Mouse (Mus musculus): ENCODE data around the gene Gclm. TPM values are rescaled to one million over a fixed set of nuclear protein-coding genes. Genes with fewer than 3 reads are reported as not detected.
"Not testable (repeated sequence)": the region's sequence is repeated elsewhere in the genome, so short reads cannot be mapped to it uniquely, and the experiment has no call there.

Gene Gclm
- total and polyA plus RNA-seq, 2 experiments from 2014 or later, result 27.7 to 51.2 TPM

DNA sequence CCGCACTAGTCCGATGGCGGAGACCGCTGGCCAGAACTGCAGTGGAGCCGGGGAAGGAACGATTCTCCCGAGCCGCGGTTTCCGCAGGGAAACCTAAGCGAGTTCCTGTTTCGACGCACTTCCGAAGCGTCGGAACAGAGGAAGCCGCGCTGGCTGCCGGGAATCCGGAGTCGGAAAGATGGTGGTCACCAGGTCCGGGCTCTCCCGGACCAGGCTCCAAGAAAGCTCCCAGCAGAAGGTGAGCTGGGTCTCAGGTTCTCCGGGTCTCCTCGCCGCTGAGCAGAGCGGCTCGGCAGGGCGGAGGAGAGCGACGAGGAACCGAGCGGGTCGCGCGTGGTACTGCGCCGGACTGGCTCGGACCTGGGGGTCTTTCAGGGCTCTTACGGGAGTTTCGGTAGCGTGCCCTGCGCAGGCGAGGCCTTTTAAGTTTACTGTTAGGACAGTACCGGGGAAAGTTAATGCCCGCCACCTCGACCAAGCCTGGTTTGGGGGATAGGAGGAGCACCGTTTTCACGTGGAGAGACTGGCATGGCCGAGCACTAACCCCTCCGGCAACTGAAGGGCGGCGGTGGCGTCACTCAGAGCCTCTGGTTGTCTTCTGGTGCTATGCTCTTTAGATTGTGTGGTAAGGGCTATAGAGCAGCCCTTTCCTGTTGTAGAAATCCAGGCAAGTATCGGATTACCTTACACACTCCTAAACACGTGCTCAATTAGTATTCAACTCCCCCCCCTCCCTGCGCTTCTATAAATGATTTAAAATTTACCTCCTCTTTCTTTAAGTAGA is 29.1 kb downstream of the Gclm start, which contains the start of gene Dnttip2:
Dnttip2 (plus strand) TSS at position 148 of the 784 bp plus-strand sequence.
- H3K9me3 ChIP-seq (ENCODE audit: low read length), result no peaks in the 10 kb centered on the region
- H3K4me1 ChIP-seq (ENCODE audit: insufficient read depth, low read length), result peaks cover 17% of the 10 kb centered on the region; the same call in 1 of the 2 replicates
- DNase-seq (ENCODE audit: low spot score) (peak; percentile 98), ATAC-seq (ENCODE audit: low FRiP score) (peak; percentile 94)
- peak within 1 kb of the TSS; percentile 87 for H3K4me2 ChIP-seq (ENCODE audit: low read depth, low read length, poor library complexity, severe bottlenecking)
- peak within 1 kb of the TSS; percentile 71 for H3K9ac ChIP-seq (replicated peaks; ENCODE audit: low read length, poor library complexity, severe bottlenecking)
- H3K27ac ChIP-seq (ENCODE audit: low read depth, low read length), result peak within 1 kb of the TSS; percentile 65
- H3K36me3 ChIP-seq (ENCODE audit: insufficient read depth, low read length), result peaks cover 27% of the 10 kb centered on the region
- TF ChIP-seq CTCF (IDR thresholded peaks at IDR 0.05), result no peak
- H3K27me3 ChIP-seq (ENCODE audit: insufficient read depth, low read length), result no peaks in the 10 kb centered on the region
- WGBS, result under 1% methylated on average over 57 of the region's 57 CpGs
- H3K4me3 ChIP-seq (ENCODE audit: low read depth, low read length), result peak within 1 kb of the TSS; percentile 79

- WGBS, result 79% methylated on average over 10 of the region's 10 CpGs
- Histone ChIP-seq H3K36me3 (ENCODE audit: insufficient read depth, low read length) (peaks cover 29% of the 10 kb centered on the region), H3K4me3 (ENCODE audit: low read depth, low read length) (peak overlapping the region; percentile 79), H3K9ac (replicated peaks; ENCODE audit: low read length, poor library complexity, severe bottlenecking) (peak overlapping the region; percentile 71; the same call in 1 of the 2 replicates), H3K4me1 (ENCODE audit: insufficient read depth, low read length) (peaks cover 17% of the 10 kb centered on the region; the same call in 1 of the 2 replicates), H3K9me3 (ENCODE audit: low read length) (no peaks in the 10 kb centered on the region), H3K4me2 (ENCODE audit: low read depth, low read length, poor library complexity, severe bottlenecking) (peak overlapping the region; percentile 87), H3K27ac (ENCODE audit: low read depth, low read length) (no peak overlapping the region), H3K27me3 (ENCODE audit: insufficient read depth, low read length) (no peaks in the 10 kb centered on the region)
- no peak for TF ChIP-seq CTCF (IDR thresholded peaks at IDR 0.05)
- no peak for DNase-seq (ENCODE audit: low spot score)
- ATAC-seq (ENCODE audit: low FRiP score), result no peak
Measured at GRCm38 (mm10) chr3:122275111-122275510, 29.8 kb downstream of the Gclm start.

DNA sequence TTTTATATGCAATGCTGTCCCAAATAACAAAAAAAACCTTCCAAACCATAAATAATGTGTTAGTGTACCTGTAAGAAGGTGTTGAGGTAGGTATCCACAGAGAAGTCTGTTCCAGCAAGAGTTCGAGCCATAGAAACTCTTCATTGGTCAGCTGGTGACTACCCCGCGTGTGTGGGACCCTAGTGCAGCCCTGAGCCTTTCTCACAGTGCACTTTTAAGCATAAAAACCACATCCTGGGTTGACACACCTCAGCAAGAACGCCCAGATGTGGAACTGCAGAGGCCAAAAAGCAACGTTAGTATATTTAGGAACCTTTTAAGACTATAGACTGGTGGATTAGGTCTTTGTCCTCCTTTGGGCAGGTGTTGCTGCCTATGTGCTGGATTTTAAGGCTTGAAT is 41.8 kb downstream of the Gclm start:
- no peaks in the 10 kb centered on the region for H3K27me3 ChIP-seq (ENCODE audit: insufficient read depth, low read length)
- H3K27ac ChIP-seq (ENCODE audit: low read depth, low read length), result no peak overlapping the region
- no peak for ATAC-seq (ENCODE audit: low FRiP score)
- H3K4me3 ChIP-seq (ENCODE audit: low read depth, low read length), result no peak overlapping the region
- H3K36me3 ChIP-seq (ENCODE audit: insufficient read depth, low read length), result peaks cover 14% of the 10 kb centered on the region; the same call in 1 of the 2 replicates
- no peak for DNase-seq (ENCODE audit: low spot score)
- 79% methylated on average over 5 of the region's 5 CpGs for WGBS
- H3K9ac ChIP-seq (replicated peaks; ENCODE audit: low read length, poor library complexity, severe bottlenecking), result no peak overlapping the region
- no peak overlapping the region for H3K4me2 ChIP-seq (ENCODE audit: low read depth, low read length, poor library complexity, severe bottlenecking)
- H3K4me1 ChIP-seq (ENCODE audit: insufficient read depth, low read length), result peaks cover 3% of the 10 kb centered on the region
- TF ChIP-seq CTCF (IDR thresholded peaks at IDR 0.05), result no peak
- H3K9me3 ChIP-seq (ENCODE audit: low read length), result no peaks in the 10 kb centered on the region

DNA sequence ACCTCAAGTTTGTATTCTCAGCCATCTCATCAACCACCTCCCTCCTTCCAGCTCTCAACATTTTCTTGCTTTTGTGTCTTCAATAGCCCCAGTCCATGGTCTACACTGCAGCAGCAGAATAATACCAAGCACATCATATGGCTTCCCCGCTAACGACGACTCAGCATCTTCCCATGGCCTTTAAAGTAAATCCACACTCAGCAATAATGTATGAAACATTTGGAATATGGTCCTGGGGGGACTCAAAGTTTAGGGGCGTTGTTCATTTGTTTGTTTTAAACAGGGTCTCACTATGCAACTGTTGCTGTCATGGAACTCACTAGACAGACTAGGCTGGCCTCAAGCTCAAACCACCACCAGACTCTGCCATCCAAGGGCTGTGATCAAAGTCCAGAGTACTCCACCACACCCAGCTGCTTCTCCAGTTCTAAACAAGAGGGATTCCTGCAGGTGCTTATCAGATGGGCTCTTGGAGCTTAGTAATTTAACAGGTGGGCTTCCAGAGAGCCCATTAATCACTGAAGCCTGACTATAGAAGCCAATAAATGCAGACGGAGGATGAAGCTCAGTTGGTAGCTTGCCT is 43.3 kb downstream of the Gclm start:
- H3K4me2 ChIP-seq (ENCODE audit: low read depth, low read length, poor library complexity, severe bottlenecking), result no peak overlapping the region
- DNase-seq (ENCODE audit: low spot score), result no peak
- WGBS, result 86% methylated on average over 5 of the region's 5 CpGs
- peaks cover 3% of the 10 kb centered on the region for H3K4me1 ChIP-seq (ENCODE audit: insufficient read depth, low read length)
- H3K27ac ChIP-seq (ENCODE audit: low read depth, low read length), result no peak overlapping the region
- peaks cover 6% of the 10 kb centered on the region; the same call in 1 of the 2 replicates for H3K36me3 ChIP-seq (ENCODE audit: insufficient read depth, low read length)
- no peaks in the 10 kb centered on the region for H3K27me3 ChIP-seq (ENCODE audit: insufficient read depth, low read length)
- no peaks in the 10 kb centered on the region for H3K9me3 ChIP-seq (ENCODE audit: low read length)
- TF ChIP-seq CTCF (IDR thresholded peaks at IDR 0.05), result no peak
- H3K4me3 ChIP-seq (ENCODE audit: low read depth, low read length), result no peak overlapping the region
- no peak overlapping the region for H3K9ac ChIP-seq (replicated peaks; ENCODE audit: low read length, poor library complexity, severe bottlenecking)
- no peak for ATAC-seq (ENCODE audit: low FRiP score)

DNA sequence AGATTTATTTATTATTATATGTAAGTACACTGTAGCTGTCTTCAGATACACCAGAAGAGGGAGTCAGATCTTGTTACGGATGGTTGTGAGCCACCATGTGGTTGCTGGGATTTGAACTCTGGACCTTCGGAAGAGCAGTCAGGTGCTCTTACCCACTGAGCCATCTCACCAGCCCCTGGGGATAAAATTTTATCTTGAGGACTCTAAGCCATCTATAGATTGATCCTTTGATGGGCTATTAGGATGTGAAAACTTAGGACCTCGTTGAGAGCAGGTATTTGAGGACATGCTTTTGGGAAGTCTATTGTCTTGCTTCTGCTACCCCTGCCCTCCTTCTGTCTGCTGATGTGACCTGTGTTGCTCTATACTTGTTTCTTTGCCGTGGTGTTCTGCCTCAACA is 44.0 kb downstream of the Gclm start:
- H3K4me3 ChIP-seq (ENCODE audit: low read depth, low read length); ATAC-seq (ENCODE audit: low FRiP score); H3K9ac ChIP-seq (replicated peaks; ENCODE audit: low read length, poor library complexity, severe bottlenecking); H3K27ac ChIP-seq (ENCODE audit: low read depth, low read length); H3K9me3 ChIP-seq (ENCODE audit: low read length); H3K4me1 ChIP-seq (ENCODE audit: insufficient read depth, low read length); H3K4me2 ChIP-seq (ENCODE audit: low read depth, low read length, poor library complexity, severe bottlenecking); DNase-seq (ENCODE audit: low spot score); H3K27me3 ChIP-seq (ENCODE audit: insufficient read depth, low read length); H3K36me3 ChIP-seq (ENCODE audit: insufficient read depth, low read length): not testable (repeated sequence)
- 82% methylated on average over 3 of the region's 4 CpGs for WGBS

- no peak overlapping the region for H3K27ac ChIP-seq (ENCODE audit: low read depth, low read length)
- ATAC-seq (ENCODE audit: low FRiP score) (no peak), DNase-seq (ENCODE audit: low spot score) (no peak)
- no peaks in the 10 kb centered on the region for H3K9me3 ChIP-seq (ENCODE audit: low read length)
- WGBS, result 74% methylated on average over 7 of the region's 7 CpGs
- H3K4me2 ChIP-seq (ENCODE audit: low read depth, low read length, poor library complexity, severe bottlenecking), result no peak overlapping the region
- no peaks in the 10 kb centered on the region for H3K27me3 ChIP-seq (ENCODE audit: insufficient read depth, low read length)
- TF ChIP-seq CTCF (IDR thresholded peaks at IDR 0.05), result no peak
- H3K36me3 ChIP-seq (ENCODE audit: insufficient read depth, low read length), result no peaks in the 10 kb centered on the region
- H3K9ac ChIP-seq (replicated peaks; ENCODE audit: low read length, poor library complexity, severe bottlenecking), result no peak overlapping the region
- peaks cover 6% of the 10 kb centered on the region for H3K4me1 ChIP-seq (ENCODE audit: insufficient read depth, low read length)
- no peak overlapping the region for H3K4me3 ChIP-seq (ENCODE audit: low read depth, low read length)
Measured at GRCm38 (mm10) chr3:122290696-122291095, 45.3 kb downstream of the Gclm start.

Data from midbrain, postnatal 0 days (tissue).